Comparison of ENCODE assay signal across 8 mouse cellular contexts in the genomic region with DNA sequence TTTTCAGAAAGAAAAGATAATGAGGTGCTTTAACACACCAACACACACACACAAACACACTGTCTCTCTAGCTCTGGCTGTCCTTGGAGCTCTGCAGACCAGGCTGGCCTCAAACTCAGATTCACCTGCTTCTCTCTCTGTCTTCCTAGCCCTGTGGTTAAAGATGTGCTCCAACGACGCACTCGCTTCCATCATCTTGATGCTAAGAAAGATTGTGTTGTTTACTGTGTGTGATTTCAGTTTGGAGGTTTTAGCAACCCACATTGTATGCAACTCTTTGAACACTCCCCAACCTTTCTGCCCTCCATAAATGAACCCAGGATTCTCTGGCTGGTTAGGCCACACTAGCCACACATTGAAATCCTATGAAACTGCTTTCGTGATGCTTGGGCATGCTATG. TPM values are rescaled to one million over a fixed set of nuclear protein-coding genes. Genes with fewer than 3 reads are reported as not detected.
A peak's percentile ranks its signal among the peaks of the same experiment; 100 is the strongest.
DNase-seq lines count a peak whose midpoint lies in the region; ATAC-seq and TF ChIP-seq lines count a peak whose summit lies in the region.
"Had no signal": no experiment of that assay in that cellular context is flagged by ENCODE, and none has a peak within 500 bp of the region (broad histone marks: within the 10 kb centered on the region; RNA-seq: fewer than 3 reads in every experiment).

No protein-coding gene starts in this region.

- H3K4me2 ChIP-seq in forebrain, embryonic 15.5 days (replicated peaks), result peak overlapping the region; percentile 76
- peak overlapping the region; percentile 99 for H3K4me2 ChIP-seq in liver, embryonic 14.5 days (ENCODE audit: low read depth)

- TF ChIP-seq EP300 in liver, embryonic 14.5 days (IDR thresholded peaks at IDR 0.05; ENCODE audit: low read depth), result no peak

- no peaks in the 10 kb centered on the region for H3K27me3 ChIP-seq in spleen, adult 2 months (ENCODE audit: control insufficient read depth, insufficient read depth, low read length)
- H3K27me3 ChIP-seq in forebrain, embryonic 15.5 days, result no peaks in the 10 kb centered on the region
- no peaks in the 10 kb centered on the region for H3K27me3 ChIP-seq in liver, embryonic 14.5 days (ENCODE audit: control insufficient read depth, insufficient read depth, low read length)

- H3K4me1 ChIP-seq in spleen, adult 2 months (ENCODE audit: control insufficient read depth, insufficient read depth, insufficient read length), result peaks cover 6% of the 10 kb centered on the region
- peaks cover 43% of the 10 kb centered on the region for H3K4me1 ChIP-seq in forebrain, embryonic 15.5 days
- H3K4me1 ChIP-seq in liver, embryonic 14.5 days (replicated peaks; ENCODE audit: control insufficient read depth in 2 of 2, insufficient read depth in 2 of 2, low read length in 1 of 2), result peaks cover 21 to 22% of the 10 kb centered on the region in 2 experiments

- peaks cover under 1% of the 10 kb centered on the region; the same call in 1 of the 2 replicates for H3K36me3 ChIP-seq in spleen, adult 2 months (ENCODE audit: control insufficient read depth, insufficient read depth, low read length)
- peaks cover 1% of the 10 kb centered on the region; the same call in 1 of the 2 replicates for H3K36me3 ChIP-seq in forebrain, embryonic 15.5 days
- peaks cover 9% of the 10 kb centered on the region; the same call in 1 of the 2 replicates for H3K36me3 ChIP-seq in liver, embryonic 14.5 days (replicated peaks; ENCODE audit: control insufficient read depth, insufficient read depth, low read depth)

- intact Hi-C loops in left cerebral cortex, postnatal 14 days (cut with DNase I), result loop anchor here (5.0 kb wide), 1 partner anchor 54 kb away; no protein-coding TSS in a partner anchor

- no peak for DNase-seq in spleen, adult 2 months (ENCODE audit: low read depth in 1 of 2, low spot score in 2 of 2)
- DNase-seq in spleen, postnatal 36 days (ENCODE audit: low spot score in 2 of 2), result no peak
- no peak for DNase-seq in liver, embryonic 14.5 days (ENCODE audit: low read depth in 3 of 3, low spot score in 3 of 3)
- DNase-seq in left cerebral cortex, postnatal 14 days (ENCODE audit: low spot score in 2 of 2), result no peak
- DNase-seq in layer of hippocampus, adult 9-10 months (ENCODE audit: low spot score), result no peak
- DNase-seq: layer of hippocampus, adult 9-11 months had no signal

- no peak for ATAC-seq in forebrain, embryonic 15.5 days (replicated peaks)
- ATAC-seq in liver, embryonic 14.5 days (ENCODE audit: insufficient read depth), result no peak
- no peak for ATAC-seq in erythroid progenitor cell, adult 5-6 weeks (replicated peaks; ENCODE audit: low FRiP score, poor library complexity, severe bottlenecking)

- TF ChIP-seq POLR2A in spleen, adult 2 months (IDR thresholded peaks at IDR 0.05; ENCODE audit: low read depth, low read length), result no peak

- H3K4me3 ChIP-seq in spleen, adult 2 months (ENCODE audit: extremely low read depth, insufficient read depth, insufficient read length), result no peak overlapping the region
- peak overlapping the region; percentile 93 for H3K4me3 ChIP-seq in forebrain, embryonic 15.5 days
- H3K4me3 ChIP-seq in liver, embryonic 14.5 days (ENCODE audit: insufficient read depth in 1 of 2, low read depth in 2 of 2, low read length in 2 of 2), result peak overlapping the region; percentile 79 to 100

- H3K9me3 ChIP-seq in forebrain, embryonic 15.5 days, result no peaks in the 10 kb centered on the region
- H3K9me3 ChIP-seq in liver, embryonic 14.5 days (ENCODE audit: control insufficient read depth, low read length), result no peaks in the 10 kb centered on the region

- peak overlapping the region; percentile 74 for H3K27ac ChIP-seq in spleen, adult 2 months (ENCODE audit: insufficient read depth, low read length)
- H3K27ac ChIP-seq in forebrain, embryonic 15.5 days (replicated peaks), result 0 out of 2 replicates have a peak overlapping the region, but pooled peaks have one; percentile 20
- H3K27ac ChIP-seq in liver, embryonic 14.5 days, result no peak overlapping the region

- no peak for TF ChIP-seq CTCF in spleen, adult 2 months (IDR thresholded peaks at IDR 0.05; ENCODE audit: extremely low read depth, insufficient read depth, insufficient read length, insufficient replicate concordance)
- no peak for TF ChIP-seq CTCF in liver, embryonic 14.5 days (IDR thresholded peaks at IDR 0.05; ENCODE audit: low read depth)

- peak overlapping the region; percentile 98 for H3K9ac ChIP-seq in forebrain, embryonic 15.5 days (replicated peaks)
- peak overlapping the region; percentile 100 for H3K9ac ChIP-seq in liver, embryonic 14.5 days (replicated peaks)

- 46% methylated on average over 4 of the region's 4 CpGs for WGBS in spleen, adult 2 months
- WGBS in forebrain, embryonic 15.5 days, result 87% methylated on average over 4 of the region's 4 CpGs
- 67% methylated on average over 4 of the region's 4 CpGs for WGBS in liver, embryonic 14.5 days (ENCODE audit: insufficient replicate concordance)

RNA-seq across cellular contexts. Expression of a gene that starts 1.3 kb away (rescaled TPM):
- polyA plus RNA-seq in spleen, adult 2 months (2012; rRNA removed), result 0.14 TPM in 1 of 2 replicates, not detected in the other
- 0.47 and 0.69 TPM in 2 replicates for polyA plus RNA-seq in forebrain, embryonic 15.5 days (2015; fragmentation: Nextera tagmentation; extraction: Ambion mirVana)
- not detected in 2 replicates for polyA plus RNA-seq in liver, embryonic 14.5 days (2012; rRNA removed)
- polyA plus RNA-seq in liver, embryonic 14.5 days (2014; fragmentation: Nextera tagmentation; extraction: Ambion mirVana), result 0.23 and 0.27 TPM in 2 replicates
- total RNA-seq in erythroid progenitor cell, adult 5-6 weeks (2015; ENCODE audit: low replicate concordance), result not detected in 2 replicates
- not detected in 2 replicates for total RNA-seq in erythroid progenitor cell, adult 5-6 weeks (2017; ENCODE audit: low replicate concordance)
- total RNA-seq in left cerebral cortex, postnatal 14 days (2021), result under 1 TPM in 1 of 2 experiments, not detected in 1; 0.51 TPM

RNA-seq across cellular contexts. Expression of a gene that starts 2.1 kb away (rescaled TPM):
- polyA plus RNA-seq in spleen, adult 2 months (2012; rRNA removed), result 22.1 and 24.5 TPM in 2 replicates
- 150 and 152 TPM in 2 replicates for polyA plus RNA-seq in forebrain, embryonic 15.5 days (2015; fragmentation: Nextera tagmentation; extraction: Ambion mirVana)
- 11.6 and 21.1 TPM in 2 replicates for polyA plus RNA-seq in liver, embryonic 14.5 days (2012; rRNA removed)
- 40.9 and 49.2 TPM in 2 replicates for polyA plus RNA-seq in liver, embryonic 14.5 days (2014; fragmentation: Nextera tagmentation; extraction: Ambion mirVana)
- 154 and 195 TPM in 2 replicates for total RNA-seq in erythroid progenitor cell, adult 5-6 weeks (2015; ENCODE audit: low replicate concordance)
- total RNA-seq in erythroid progenitor cell, adult 5-6 weeks (2017; ENCODE audit: low replicate concordance), result 314 and 346 TPM in 2 replicates
- total RNA-seq in left cerebral cortex, postnatal 14 days (2021), result 10 to 100 TPM; 57.5 to 58.9 TPM

RNA-seq across cellular contexts. Expression of a gene that starts 33.5 kb away (rescaled TPM):
- 25.6 and 26.5 TPM in 2 replicates for polyA plus RNA-seq in spleen, adult 2 months (2012; rRNA removed)
- polyA plus RNA-seq in forebrain, embryonic 15.5 days (2015; fragmentation: Nextera tagmentation; extraction: Ambion mirVana), result 26.5 and 29.0 TPM in 2 replicates
- 4.5 and 5.4 TPM in 2 replicates for polyA plus RNA-seq in liver, embryonic 14.5 days (2012; rRNA removed)
- polyA plus RNA-seq in liver, embryonic 14.5 days (2014; fragmentation: Nextera tagmentation; extraction: Ambion mirVana), result 4.9 and 6.1 TPM in 2 replicates
- 7.2 and 11.3 TPM in 2 replicates for total RNA-seq in erythroid progenitor cell, adult 5-6 weeks (2015; ENCODE audit: low replicate concordance)
- 0.23 and 1.8 TPM in 2 replicates for total RNA-seq in erythroid progenitor cell, adult 5-6 weeks (2017; ENCODE audit: low replicate concordance)
- total RNA-seq in left cerebral cortex, postnatal 14 days (2021), result 10 to 100 TPM; 81.0 to 81.3 TPM

RNA-seq across cellular contexts. Expression of a gene that starts 47.6 kb away (rescaled TPM):
- 62.1 and 72.2 TPM in 2 replicates for polyA plus RNA-seq in spleen, adult 2 months (2012; rRNA removed)
- polyA plus RNA-seq in forebrain, embryonic 15.5 days (2015; fragmentation: Nextera tagmentation; extraction: Ambion mirVana), result 12.1 and 12.3 TPM in 2 replicates
- 1.3 and 1.4 TPM in 2 replicates for polyA plus RNA-seq in liver, embryonic 14.5 days (2012; rRNA removed)
- 0.24 and 0.33 TPM in 2 replicates for polyA plus RNA-seq in liver, embryonic 14.5 days (2014; fragmentation: Nextera tagmentation; extraction: Ambion mirVana)
- 4.7 and 5.4 TPM in 2 replicates for total RNA-seq in erythroid progenitor cell, adult 5-6 weeks (2015; ENCODE audit: low replicate concordance)
- total RNA-seq in erythroid progenitor cell, adult 5-6 weeks (2017; ENCODE audit: low replicate concordance), result 4.2 and 7.0 TPM in 2 replicates
- total RNA-seq in left cerebral cortex, postnatal 14 days (2021), result 10 to 100 TPM; 55.4 to 56.2 TPM
